Mouse (Mus musculus) myocyte (in vitro differentiated cells): ENCODE measurements around the gene Iqgap1.

ENCODE experiments used
- CEBPB ChIP-seq: IDR thresholded peaks from 2 replicates; pipeline ENCODE4 v1.6.1; 2011; ENCODE audit warnings: mild to moderate bottlenecking, moderate library complexity; ENCODE audit not compliant: poor library complexity, insufficient read depth, severe bottlenecking
- E2F4 ChIP-seq: IDR thresholded peaks from one replicate; pipeline ENCODE4 v1.6.1; 2011; ENCODE audit warnings: mild to moderate bottlenecking, control low read depth, moderate library complexity; ENCODE audit not compliant: insufficient read depth
- MYOD1 ChIP-seq, 3 experiments: IDR thresholded peaks; one replicate each; pipeline ENCODE4 v1.6.1; 2011; ENCODE audit warnings: control low read depth in 2 of 3, low read depth in 2 of 3, mild to moderate bottlenecking in 2 of 3, moderate library complexity in 1 of 3; ENCODE audit not compliant: insufficient read length in 2 of 3, control insufficient read depth in 1 of 3
- MYOG ChIP-seq, 3 experiments: IDR thresholded peaks; one replicate each; pipeline ENCODE4 v1.6.1; 2011; ENCODE audit warnings: control low read depth in 2 of 3, low read depth in 2 of 3, mild to moderate bottlenecking in 2 of 3; ENCODE audit not compliant: insufficient read length in 2 of 3, control insufficient read depth in 1 of 3, insufficient read depth in 1 of 3
- POLR2A ChIP-seq: IDR thresholded peaks from one replicate; pipeline ENCODE4 v1.6.1; 2011; ENCODE audit warnings: low read depth, mild to moderate bottlenecking, control low read depth, moderate library complexity; ENCODE audit not compliant: insufficient read length
- POLR2AphosphoS2 ChIP-seq: IDR thresholded peaks from one replicate; pipeline ENCODE4 v1.6.1; 2011; ENCODE audit warnings: low read depth, control low read depth; ENCODE audit not compliant: insufficient read length
- SRF ChIP-seq: IDR thresholded peaks from one replicate; pipeline ENCODE4 v1.6.1; 2011; ENCODE audit warnings: low read depth; ENCODE audit not compliant: control insufficient read depth, insufficient read length
- TCF12 ChIP-seq: IDR thresholded peaks from one replicate; pipeline ENCODE4 v1.6.1; 2011; ENCODE audit warnings: mild to moderate bottlenecking, control low read depth; ENCODE audit not compliant: poor library complexity, insufficient read depth, severe bottlenecking
- USF1 ChIP-seq: IDR thresholded peaks from one replicate; pipeline ENCODE4 v1.6.1; 2011; ENCODE audit warnings: low read depth, mild to moderate bottlenecking, control low read depth, moderate library complexity

DNA sequence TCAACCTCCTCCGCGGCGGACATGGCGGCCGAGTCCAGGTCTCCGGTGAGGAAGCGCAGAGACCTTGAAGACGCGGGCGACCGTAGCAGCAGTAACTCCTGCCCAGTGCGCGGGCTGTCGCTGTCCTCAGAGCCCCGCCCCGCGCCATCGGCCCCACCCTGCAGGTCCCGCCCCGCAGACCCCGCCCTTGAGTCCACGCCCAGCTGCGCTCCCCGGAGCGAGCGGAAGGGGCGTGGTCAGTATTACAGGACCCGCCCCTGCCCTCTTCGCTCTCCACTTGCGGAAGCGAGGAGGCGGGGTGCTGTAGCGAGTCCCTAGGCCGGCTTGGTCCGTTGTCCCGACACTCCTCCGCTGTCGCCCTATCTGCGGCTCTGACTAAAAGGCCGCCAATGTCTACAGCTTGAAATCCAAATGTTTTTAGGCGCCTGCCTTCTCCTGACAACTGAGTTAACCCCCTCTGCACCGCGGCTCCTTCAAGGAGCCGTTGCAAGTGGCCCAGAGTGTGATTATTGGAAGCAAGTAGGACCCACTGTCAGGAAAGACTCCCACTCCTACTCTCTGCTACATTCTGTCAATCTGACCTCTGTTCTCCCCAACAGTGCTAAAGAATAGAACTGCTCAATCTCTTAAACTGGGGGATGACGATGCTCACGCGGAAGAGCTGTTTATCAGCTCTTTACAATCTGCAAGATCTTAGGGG, 22.5 kb downstream of the Iqgap1 start:
- TF ChIP-seq POLR2AphosphoS2 (peak; percentile 96), POLR2A (peak; percentile 97), MYOG (IDR thresholded peaks at IDR 0.05; ENCODE audit: control insufficient read depth in 1 of 3, insufficient read depth in 1 of 3, insufficient read length in 2 of 3, low read depth in 2 of 3) (no peak), MYOD1 (IDR thresholded peaks at IDR 0.05; ENCODE audit: control insufficient read depth in 1 of 3, insufficient read length in 2 of 3, low read depth in 2 of 3) (peak in 1 of 3 experiments; percentile 24), TCF12 (no peak), SRF (no peak), USF1 (no peak), E2F4 (peak; percentile 79), CEBPB (no peak)
